Mouse (Mus musculus): ENCODE data around the gene Lrrc15. TPM values are rescaled to one million over a fixed set of nuclear protein-coding genes. Genes with fewer than 3 reads are reported as not detected.

The Lrrc15 gene
- total RNA-seq, 1 experiment from 2014 or later, result not detected

DNA sequence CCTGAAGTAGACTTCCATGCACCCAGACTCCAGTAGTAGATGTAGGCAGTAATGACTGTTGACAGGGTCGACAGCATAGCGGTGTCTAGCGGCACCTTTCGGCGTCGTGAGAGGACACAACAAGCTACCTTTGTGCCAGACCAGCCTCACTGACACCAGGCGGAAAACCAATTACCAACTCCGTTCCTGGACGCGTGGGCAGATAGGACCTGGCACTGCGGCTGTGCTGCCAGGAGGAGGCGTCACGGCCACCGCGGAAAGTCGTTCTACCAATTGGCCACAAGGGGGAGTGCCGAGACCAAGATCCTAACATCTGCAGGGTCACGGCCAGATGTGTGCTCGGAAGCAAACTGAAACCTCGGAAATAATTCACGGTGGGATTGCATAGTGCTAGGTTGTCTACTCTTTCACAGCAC is 31.0 kb downstream of the Lrrc15 start:
- peak; percentile 98 for ATAC-seq (replicated peaks; ENCODE audit: low read depth, poor library complexity, severe bottlenecking)

- ATAC-seq (replicated peaks; ENCODE audit: low read depth, poor library complexity, severe bottlenecking), result no peak
These were observed 38.9 kb downstream of the Lrrc15 start for GRCm38 (mm10) chr16:30244037-30244700.

DNA sequence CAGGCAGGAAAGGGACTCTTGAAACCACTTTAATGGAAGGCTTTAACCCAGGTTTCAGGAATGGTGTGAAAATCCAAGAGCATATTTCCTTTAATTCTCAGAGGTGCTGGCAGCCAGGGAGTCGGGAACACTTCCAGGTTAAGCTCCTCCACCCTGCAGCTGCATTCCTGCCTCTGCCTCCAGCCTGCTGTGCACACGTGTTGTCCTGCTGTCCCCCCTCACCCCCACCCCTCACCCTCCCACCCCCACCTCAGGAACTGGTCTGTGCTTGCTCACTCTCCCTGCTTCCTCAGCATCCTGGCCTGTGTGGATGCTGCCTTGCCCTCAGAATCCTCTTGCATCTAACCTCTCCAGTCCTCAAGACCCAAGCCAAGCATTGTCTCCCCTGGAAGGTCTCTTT is 41.4 kb downstream of the Lrrc15 start:
- no peak for ATAC-seq (replicated peaks; ENCODE audit: low read depth, poor library complexity, severe bottlenecking)

- ATAC-seq (replicated peaks; ENCODE audit: low read depth, poor library complexity, severe bottlenecking), result no peak
These were observed 44.3 kb downstream of the Lrrc15 start for GRCm38 (mm10) chr16:30238791-30239190.

GRCm38 (mm10) chr16:30236091-30236699 is 46.9 kb downstream of the Lrrc15 start:
- ATAC-seq (replicated peaks; ENCODE audit: low read depth, poor library complexity, severe bottlenecking), result peak; percentile 80

GRCm38 (mm10) chr16:30235577-30235976 is 47.5 kb downstream of the Lrrc15 start:
- no peak for ATAC-seq (replicated peaks; ENCODE audit: low read depth, poor library complexity, severe bottlenecking)

- peak; percentile 42; the same call in 1 of the 2 replicates for ATAC-seq (replicated peaks; ENCODE audit: low read depth, poor library complexity, severe bottlenecking)
These were observed 48.2 kb downstream of the Lrrc15 start for GRCm38 (mm10) chr16:30234636-30235546.

- peak; percentile 40 for ATAC-seq (replicated peaks; ENCODE audit: low read depth, poor library complexity, severe bottlenecking)
These were observed 49.0 kb downstream of the Lrrc15 start for GRCm38 (mm10) chr16:30234077-30234476.

- no peak for ATAC-seq (replicated peaks; ENCODE audit: low read depth, poor library complexity, severe bottlenecking)
These were observed 51.0 kb downstream of the Lrrc15 start for GRCm38 (mm10) chr16:30231882-30232604.

- ATAC-seq (replicated peaks; ENCODE audit: low read depth, poor library complexity, severe bottlenecking), result peak; percentile 97
These were observed 55.7 kb downstream of the Lrrc15 start for GRCm38 (mm10) chr16:30227352-30227751.

DNA sequence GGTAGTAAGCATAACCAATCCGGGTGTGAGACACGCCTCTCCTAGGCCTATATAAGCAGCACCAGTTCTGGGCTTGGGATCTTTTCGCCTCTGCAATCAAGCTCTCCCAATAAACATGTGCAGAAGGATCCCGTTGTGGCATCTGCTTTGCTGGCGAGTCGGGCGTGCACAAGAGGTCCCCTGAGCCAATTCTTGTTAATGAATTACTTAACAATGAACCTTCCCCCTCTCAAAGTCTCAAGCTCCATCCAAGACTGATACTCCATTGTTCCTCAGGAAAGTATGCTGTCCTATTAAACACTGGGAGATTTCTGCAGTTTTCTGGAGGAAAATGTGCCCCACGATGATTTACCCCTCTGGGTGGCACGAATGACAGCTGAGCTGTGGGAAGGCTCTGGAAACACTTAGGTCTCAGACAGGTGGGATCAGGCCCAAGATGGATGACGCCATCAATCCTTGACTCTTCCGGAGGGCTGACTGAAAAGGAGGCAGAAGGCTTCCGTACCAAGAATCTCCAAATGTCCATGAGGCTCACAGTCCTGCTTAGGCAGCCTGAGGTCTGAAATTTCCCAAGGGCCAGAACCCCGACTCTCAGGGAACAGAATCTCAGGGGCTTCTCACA is 61.8 kb downstream of the Lrrc15 start:
- no peak for ATAC-seq (replicated peaks; ENCODE audit: low read depth, poor library complexity, severe bottlenecking)

Other genes starting within 250 kb of the Lrrc15 start
- gene Hes1, start 218.9 kb downstream of the Lrrc15 start, total RNA-seq (2017), result 0.05 and 0.58 TPM in 2 replicates
- gene Cpn2, start 15.8 kb downstream of the Lrrc15 start, total RNA-seq (2017), result not detected in 2 replicates
- gene Gp5, start 27.5 kb upstream of the Lrrc15 start, total RNA-seq (2017), result 11.8 and 11.9 TPM in 2 replicates
- 114 and 130 TPM in 2 replicates for gene Atp13a3, start 122.7 kb upstream of the Lrrc15 start, total RNA-seq (2017)

Data from common myeloid progenitor, adult 5-6 weeks (primary cell).